Mouse (Mus musculus): ENCODE measurements around the gene Sdccag8.

DNA sequence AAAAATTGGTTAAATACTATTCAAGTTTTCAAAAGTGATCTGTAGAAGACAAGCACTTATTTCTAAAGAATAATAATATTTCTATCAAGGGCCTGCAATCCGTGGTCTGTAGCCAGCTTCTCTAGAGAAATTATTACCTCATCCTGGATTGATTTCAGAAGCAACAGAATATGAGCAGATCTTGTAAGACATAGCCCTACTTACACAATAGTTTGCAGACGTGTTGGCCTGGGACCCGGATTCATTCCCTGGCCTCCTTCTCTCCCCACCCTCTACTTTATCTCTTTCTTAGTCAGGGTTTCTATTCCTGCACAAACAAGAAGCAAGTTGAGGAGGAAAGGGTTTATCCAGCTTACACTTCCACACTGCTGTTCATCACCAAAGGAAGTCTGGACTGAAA is 19.5 kb downstream of the Sdccag8 start:
- TF ChIP-seq CTCF (IDR thresholded peaks at IDR 0.05; ENCODE audit: low read depth) (no peak), EP300 (optimal IDR thresholded peaks at IDR 0.05) (no peak)

Measured in stomach, postnatal 0 days (tissue).